31 mouse cellular contexts compared by ENCODE assay signal in the genomic region with DNA sequence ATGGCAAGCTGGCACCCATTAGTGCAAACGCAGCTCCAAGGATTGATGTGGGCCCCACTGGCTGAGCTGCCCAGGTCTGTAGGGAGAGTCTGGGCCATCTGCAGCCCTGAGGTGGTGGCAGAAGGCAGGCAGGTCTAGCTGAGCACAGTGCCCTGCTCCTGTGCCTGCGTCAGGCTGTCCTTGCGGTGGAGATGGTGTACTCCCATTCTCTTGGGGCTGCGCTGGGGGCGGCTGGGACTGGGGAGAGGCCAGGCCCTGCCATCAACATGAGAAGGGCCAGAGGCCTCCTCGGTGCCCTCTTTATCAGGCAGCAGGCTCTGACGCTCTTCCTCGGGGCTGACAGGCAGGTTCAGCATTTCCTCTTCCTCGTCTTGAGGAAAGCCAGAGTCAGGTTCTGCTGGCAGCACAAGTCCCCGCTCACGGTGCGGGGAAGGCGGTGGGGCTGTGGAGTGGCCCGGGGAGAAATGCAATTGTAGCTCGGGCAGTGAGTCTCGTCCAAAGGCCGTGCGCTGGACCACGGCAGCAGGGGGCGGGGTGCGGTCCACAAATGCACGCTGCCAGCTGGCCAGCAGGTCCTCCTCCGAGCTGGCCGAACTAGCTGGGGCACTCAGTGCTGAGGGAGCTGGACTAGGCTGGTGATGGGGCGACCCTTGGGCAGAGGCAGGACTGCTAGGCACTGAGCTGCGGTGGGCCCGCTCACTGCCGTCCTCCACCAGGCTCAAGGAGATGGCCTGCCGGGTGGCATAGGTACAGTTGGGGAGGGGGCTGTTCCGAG. TPM values are rescaled to one million over a fixed set of nuclear protein-coding genes. Genes with fewer than 3 reads are reported as not detected.
DNase-seq lines count a peak whose midpoint lies in the region; ATAC-seq and TF ChIP-seq lines count a peak whose summit lies in the region.
"Had no signal": no experiment of that assay in that cellular context is flagged by ENCODE, and none has a peak within 500 bp of the region (broad histone marks: within the 10 kb centered on the region; RNA-seq: fewer than 3 reads in every experiment).

No protein-coding gene starts in this region.

- no peak for DNase-seq in heart, adult 9 months (ENCODE audit: low spot score in 2 of 2)
- peak; percentile 44 for DNase-seq in kidney, adult 18-20 months
- DNase-seq in kidney, adult 9 months = no peak
- DNase-seq in ES-E14 (ENCODE audit: low read depth, low spot score) = no peak
- no peak for DNase-seq in adrenal gland, postnatal 14 days
- DNase-seq: adrenal gland, adult 2 months; B cell, adult 2 months; cerebellum, adult 11-12 months; cerebellum, postnatal 25 days; embryo, embryonic 11 days; gastrocnemius, postnatal 36 days; liver, postnatal 0 days; lung, postnatal 10 days; thymus, adult 18-20 months; thymus, postnatal 36 days had no signal

- no peak overlapping the region for H3K9ac ChIP-seq in heart, embryonic 12.5 days
- 0 out of 2 replicates have a peak overlapping the region, but pooled peaks have one; percentile 11 for H3K9ac ChIP-seq in ES-E14 (ENCODE audit: insufficient read depth, low read depth, low read length, poor library complexity, severe bottlenecking)
- no peak overlapping the region for H3K9ac ChIP-seq in midbrain, embryonic 15.5 days
- H3K9ac ChIP-seq: embryonic facial prominence, embryonic 13.5 days; forebrain, embryonic 13.5 days; limb, embryonic 12.5 days; liver, postnatal 0 days had no signal

- H3K36me3 ChIP-seq in heart, embryonic 12.5 days = peaks cover 73% of the 10 kb centered on the region
- H3K36me3 ChIP-seq in E14TG2a.4 (ENCODE audit: insufficient read depth, low read length) = peaks cover 71% of the 10 kb centered on the region
- H3K36me3 ChIP-seq in ES-E14 (ENCODE audit: control insufficient read depth, insufficient read depth, low read length, poor library complexity, severe bottlenecking) = peaks cover 52% of the 10 kb centered on the region
- peaks cover 2% of the 10 kb centered on the region; the same call in 1 of the 2 replicates for H3K36me3 ChIP-seq in midbrain, embryonic 15.5 days (replicated peaks)

- TF ChIP-seq CTCF in E14TG2a.4 (conservative IDR thresholded peaks at IDR 0.05; ENCODE audit: low read length) = no peak

- H3K4me1 ChIP-seq in heart, embryonic 12.5 days (replicated peaks) = peaks cover 8% of the 10 kb centered on the region
- H3K4me1 ChIP-seq in E14TG2a.4 (replicated peaks; ENCODE audit: low read depth, low read length) (peaks cover 67% of the 10 kb centered on the region), ES-E14 (ENCODE audit: control insufficient read depth in 2 of 2, insufficient read depth in 2 of 2, low read length in 2 of 2, poor library complexity in 1 of 2) (peaks cover 0 to 19% of the 10 kb centered on the region in 2 experiments; a peak in 2 of 4 replicates)
- peaks cover 19% of the 10 kb centered on the region for H3K4me1 ChIP-seq in midbrain, embryonic 15.5 days

- ATAC-seq in heart, embryonic 12.5 days (ENCODE audit: insufficient number of reproducible peaks, low FRiP score) = peak; percentile 36
- no peak for ATAC-seq in midbrain, embryonic 15.5 days (replicated peaks)
- ATAC-seq: forebrain, embryonic 13.5 days; hindbrain, postnatal 0 days; intestine, embryonic 16.5 days; liver, postnatal 0 days had no signal

- H3K4me3 ChIP-seq in heart, embryonic 12.5 days = no peak overlapping the region
- H3K4me3 ChIP-seq in E14TG2a.4 (replicated peaks; ENCODE audit: low read length) = peak overlapping the region; percentile 66
- peak overlapping the region in 1 of 2 experiments; percentile 10; a peak in 1 of 4 replicates for H3K4me3 ChIP-seq in ES-E14 (ENCODE audit: insufficient read depth in 1 of 2, low read depth in 1 of 2, low read length in 2 of 2, poor library complexity in 1 of 2, severe bottlenecking in 1 of 2)
- no peak overlapping the region for H3K4me3 ChIP-seq in midbrain, embryonic 15.5 days
- H3K4me3 ChIP-seq: embryonic facial prominence, embryonic 13.5 days; erythroblast, embryonic 14.5 days; forebrain, embryonic 13.5 days; limb, embryonic 12.5 days had no signal

- H3K9me3 ChIP-seq in heart, embryonic 12.5 days (replicated peaks) = 0 out of 2 replicates have a peak, but pooled peaks cover 4% of the 10 kb centered on the region
- no peaks in the 10 kb centered on the region for H3K9me3 ChIP-seq in E14TG2a.4 (ENCODE audit: low read length)
- no peaks in the 10 kb centered on the region for H3K9me3 ChIP-seq in ES-E14 (ENCODE audit: control insufficient read depth, insufficient read depth, low read depth, low read length)
- no peaks in the 10 kb centered on the region for H3K9me3 ChIP-seq in midbrain, embryonic 15.5 days
- H3K9me3 ChIP-seq: embryonic facial prominence, embryonic 13.5 days; forebrain, embryonic 13.5 days had no signal

- H3K27me3 ChIP-seq in heart, embryonic 12.5 days (replicated peaks) = peaks cover 30% of the 10 kb centered on the region
- H3K27me3 ChIP-seq in E14TG2a.4 (ENCODE audit: insufficient read depth, low read length) = peaks cover 24% of the 10 kb centered on the region
- H3K27me3 ChIP-seq in midbrain, embryonic 15.5 days (replicated peaks) = 0 out of 2 replicates have a peak, but pooled peaks cover 3% of the 10 kb centered on the region
- H3K27me3 ChIP-seq: CH12.LX had no signal

- in situ Hi-C loops in ES-E14 (cut with MboI; ENCODE audit: low sequenced_read_pairs in 2 of 2, unreplicated experiment in 2 of 2) = no loop called here

- no peak overlapping the region for H3K4me2 ChIP-seq in heart, embryonic 12.5 days
- H3K4me2 ChIP-seq in midbrain, embryonic 15.5 days = no peak overlapping the region
- H3K4me2 ChIP-seq: embryonic facial prominence, embryonic 13.5 days; forebrain, embryonic 13.5 days; limb, embryonic 12.5 days; liver, embryonic 11.5 days; midbrain, embryonic 11.5 days had no signal

- WGBS in heart, embryonic 12.5 days = 69% methylated on average over 30 of the region's 30 CpGs
- WGBS in midbrain, embryonic 15.5 days = 81% methylated on average over 30 of the region's 30 CpGs

- peak overlapping the region; percentile 55 for H3K27ac ChIP-seq in heart, embryonic 12.5 days (ENCODE audit: poor library complexity, severe bottlenecking)
- H3K27ac ChIP-seq in ES-E14 (ENCODE audit: insufficient read depth, low read depth, low read length, poor library complexity, severe bottlenecking) = no peak overlapping the region
- H3K27ac ChIP-seq in midbrain, embryonic 15.5 days = no peak overlapping the region
- H3K27ac ChIP-seq: embryonic facial prominence, embryonic 13.5 days; forebrain, embryonic 13.5 days; hindbrain, postnatal 0 days; kidney, postnatal 0 days; limb, embryonic 12.5 days had no signal

TF ChIP-seq in ES-E14, 5 proteins besides CTCF, POLR2A, EP300 and RAD21:
- TF ChIP-seq CHD2 (IDR thresholded peaks at IDR 0.05; ENCODE audit: low read depth, low read length) (no peak), MAFK (IDR thresholded peaks at IDR 0.05; ENCODE audit: insufficient read depth, low read depth, low read length) (no peak), ZNF384 (IDR thresholded peaks at IDR 0.05; ENCODE audit: low read depth, low read length) (no peak), HCFC1 (IDR thresholded peaks at IDR 0.05; ENCODE audit: borderline replicate concordance, insufficient read depth, low read length) (no peak), ZC3H11A (IDR thresholded peaks at IDR 0.05; ENCODE audit: borderline replicate concordance, low read depth, low read length) (no peak)

RNA-seq across cellular contexts. Expression of a gene that starts 5.1 kb away (rescaled TPM):
- 0.89 and 0.91 TPM in 2 replicates for polyA plus RNA-seq in heart, embryonic 12.5 days (2016; fragmentation: Nextera tagmentation; extraction: Ambion mirVana)
- total RNA-seq in ES-E14 (2012; rRNA removed) = 1.3 TPM in 2 replicates
- 3.7 and 4.8 TPM in 2 replicates for total RNA-seq in adrenal gland, postnatal 14 days (2021)
- polyA plus RNA-seq in midbrain, embryonic 15.5 days (2015; fragmentation: Nextera tagmentation; extraction: Ambion mirVana) = 14.7 and 16.6 TPM in 2 replicates
- polyA plus RNA-seq: liver, postnatal 0 days had no signal

RNA-seq across cellular contexts. Expression of a gene that starts 10.6 kb away (rescaled TPM):
- polyA plus RNA-seq in heart, embryonic 12.5 days (2016; fragmentation: Nextera tagmentation; extraction: Ambion mirVana) = 66.6 and 72.0 TPM in 2 replicates
- 59.3 and 68.6 TPM in 2 replicates for total RNA-seq in ES-E14 (2012; rRNA removed)
- 135 and 137 TPM in 2 replicates for total RNA-seq in adrenal gland, postnatal 14 days (2021)
- 95.2 and 107 TPM in 2 replicates for polyA plus RNA-seq in midbrain, embryonic 15.5 days (2015; fragmentation: Nextera tagmentation; extraction: Ambion mirVana)

RNA-seq across cellular contexts. Expression of a gene that starts 10.6 kb away (rescaled TPM):
- 44.5 and 48.6 TPM in 2 replicates for polyA plus RNA-seq in heart, embryonic 12.5 days (2016; fragmentation: Nextera tagmentation; extraction: Ambion mirVana)
- total RNA-seq in ES-E14 (2012; rRNA removed) = 177 and 213 TPM in 2 replicates
- 73.9 and 74.6 TPM in 2 replicates for total RNA-seq in adrenal gland, postnatal 14 days (2021)
- 71.6 and 78.4 TPM in 2 replicates for polyA plus RNA-seq in midbrain, embryonic 15.5 days (2015; fragmentation: Nextera tagmentation; extraction: Ambion mirVana)

RNA-seq across cellular contexts. Expression of a gene that starts 24.4 kb away (rescaled TPM):
- 43.7 and 44.1 TPM in 2 replicates for polyA plus RNA-seq in heart, embryonic 12.5 days (2016; fragmentation: Nextera tagmentation; extraction: Ambion mirVana)
- total RNA-seq in ES-E14 (2012; rRNA removed) = 27.7 and 33.0 TPM in 2 replicates
- 44.1 and 44.2 TPM in 2 replicates for total RNA-seq in adrenal gland, postnatal 14 days (2021)
- polyA plus RNA-seq in midbrain, embryonic 15.5 days (2015; fragmentation: Nextera tagmentation; extraction: Ambion mirVana) = 29.4 and 31.4 TPM in 2 replicates

RNA-seq across cellular contexts. Expression of a gene that starts 38.8 kb away (rescaled TPM):
- 0.28 and 0.33 TPM in 2 replicates for polyA plus RNA-seq in heart, embryonic 12.5 days (2016; fragmentation: Nextera tagmentation; extraction: Ambion mirVana)
- total RNA-seq in ES-E14 (2012; rRNA removed) = 1.3 and 1.4 TPM in 2 replicates
- 0.41 and 0.44 TPM in 2 replicates for total RNA-seq in adrenal gland, postnatal 14 days (2021)
- polyA plus RNA-seq in midbrain, embryonic 15.5 days (2015; fragmentation: Nextera tagmentation; extraction: Ambion mirVana) = 22.5 and 23.7 TPM in 2 replicates
- total RNA-seq: gastrocnemius, adult 18-20 months; megakaryocyte progenitor cell, adult 5-6 weeks; neutrophil, adult 5-6 weeks had no signal
- polyA plus RNA-seq: erythroblast, embryonic 14.5 days; liver, postnatal 0 days had no signal
